Comparison of ENCODE assay signal across 8 mouse cellular contexts in the genomic region with DNA sequence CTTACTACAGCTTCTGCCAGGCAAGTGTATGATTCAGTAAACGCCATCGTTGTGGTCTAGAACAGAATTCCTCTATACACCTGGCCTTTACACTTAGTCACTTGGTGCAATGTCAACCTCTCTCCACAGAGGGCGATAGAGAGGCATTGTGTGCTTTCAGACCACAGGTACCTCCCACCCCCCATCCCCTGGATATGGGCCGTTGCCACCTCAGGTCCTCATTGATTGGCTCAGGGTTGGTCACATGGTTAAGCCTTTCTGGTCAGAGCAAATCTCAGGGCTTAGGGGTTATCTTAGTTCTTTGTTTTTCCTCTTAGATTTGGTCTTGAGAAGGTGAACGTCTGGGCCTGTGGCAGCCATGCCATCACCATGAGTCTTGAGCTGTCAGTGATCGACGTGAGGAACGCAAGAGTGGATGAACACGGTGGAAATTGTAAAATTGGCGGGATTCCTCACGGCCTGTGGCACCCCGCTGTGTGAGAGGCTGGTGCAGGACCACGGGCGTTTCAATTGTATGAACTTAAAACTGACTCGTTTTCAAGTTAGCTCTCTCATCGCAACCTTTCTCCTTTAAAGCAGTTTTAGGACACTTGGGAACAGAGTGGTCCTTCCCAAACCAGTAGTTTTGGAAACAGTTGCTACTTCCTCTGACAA. TPM values are rescaled to one million over a fixed set of nuclear protein-coding genes. Genes with fewer than 3 reads are reported as not detected.
DNase-seq lines count a peak whose midpoint lies in the region; ATAC-seq lines count a peak whose summit lies in the region.

No protein-coding gene starts in this region.

- no peaks in the 10 kb centered on the region for H3K27me3 ChIP-seq in hindbrain, embryonic 14.5 days (ENCODE audit: control insufficient read depth, insufficient read depth, low read length)
- H3K27me3 ChIP-seq in lung, embryonic 15.5 days: peaks cover 15% of the 10 kb centered on the region; the same call in 1 of the 2 replicates

- no peaks in the 10 kb centered on the region for H3K4me1 ChIP-seq in hindbrain, embryonic 14.5 days (replicated peaks; ENCODE audit: control insufficient read depth, insufficient read depth, low read length)
- no peaks in the 10 kb centered on the region for H3K4me1 ChIP-seq in lung, embryonic 15.5 days

- H3K9me3 ChIP-seq in hindbrain, embryonic 14.5 days (ENCODE audit: control insufficient read depth, low read length): no peaks in the 10 kb centered on the region
- H3K9me3 ChIP-seq in lung, embryonic 15.5 days: no peaks in the 10 kb centered on the region

- DNase-seq in kidney, adult 9 months: peak; percentile 34
- no peak for DNase-seq in kidney, adult 18-20 months
- peak; percentile 57 for DNase-seq in hindbrain, embryonic 14.5 days (ENCODE audit: low spot score)
- DNase-seq in retina, embryonic 14.5 days (ENCODE audit: low spot score): peak; percentile 76
- no peak for DNase-seq in right cerebral cortex, adult 2 months (ENCODE audit: low spot score in 2 of 2)

- ATAC-seq in common myeloid progenitor, adult 5-6 weeks (replicated peaks; ENCODE audit: low read depth, poor library complexity, severe bottlenecking): 0 out of 2 replicates have a peak, but pooled peaks have one; percentile 8
- ATAC-seq in hindbrain, embryonic 14.5 days (ENCODE audit: low FRiP score): no peak
- ATAC-seq in lung, embryonic 15.5 days (ENCODE audit: borderline replicate concordance, extremely low read depth, low FRiP score, low TSS enrichment): peak; percentile 51; the same call in 1 of the 2 replicates
- ATAC-seq in inflammation-experienced regulatory T-cells, adult 6 months: no peak

- no peak overlapping the region for H3K27ac ChIP-seq in hindbrain, embryonic 14.5 days
- no peak overlapping the region for H3K27ac ChIP-seq in lung, embryonic 15.5 days

- WGBS in hindbrain, embryonic 14.5 days: 11% methylated on average over 16 of the region's 16 CpGs
- WGBS in lung, embryonic 15.5 days: 15% methylated on average over 16 of the region's 16 CpGs

- no peak overlapping the region for H3K9ac ChIP-seq in hindbrain, embryonic 14.5 days
- H3K9ac ChIP-seq in lung, embryonic 15.5 days: no peak overlapping the region

- H3K36me3 ChIP-seq in hindbrain, embryonic 14.5 days (replicated peaks; ENCODE audit: control insufficient read depth, insufficient read depth): no peaks in the 10 kb centered on the region
- H3K36me3 ChIP-seq in lung, embryonic 15.5 days: no peaks in the 10 kb centered on the region

- peak overlapping the region; percentile 31; the same call in 1 of the 2 replicates for H3K4me2 ChIP-seq in hindbrain, embryonic 14.5 days (replicated peaks)
- H3K4me2 ChIP-seq in lung, embryonic 15.5 days: 0 out of 2 replicates have a peak overlapping the region, but pooled peaks have one; percentile 11

- no peak overlapping the region for H3K4me3 ChIP-seq in hindbrain, embryonic 14.5 days (replicated peaks; ENCODE audit: low read length)
- no peak overlapping the region for H3K4me3 ChIP-seq in lung, embryonic 15.5 days

RNA-seq across cellular contexts. Expression of a gene that starts 22.3 kb away (rescaled TPM):
- 2.2 and 3.3 TPM in 2 replicates for total RNA-seq in common myeloid progenitor, adult 5-6 weeks (2017)
- 11.7 and 12.5 TPM in 2 replicates for polyA plus RNA-seq in hindbrain, embryonic 14.5 days (2014; fragmentation: Nextera tagmentation; extraction: Ambion mirVana)
- polyA plus RNA-seq in lung, embryonic 15.5 days (2015; fragmentation: Nextera tagmentation; extraction: Ambion mirVana): 6.8 and 7.8 TPM in 2 replicates
- polyA plus RNA-seq in inflammation-experienced regulatory T-cells, adult 6 months (2017; shearing (Covaris generic)): 1 to 10 TPM in 1 of 3 experiments, under 1 TPM in 2; 0.47 to 2.0 (median 0.48) TPM

RNA-seq across cellular contexts. Expression of a gene that starts 22.4 kb away (rescaled TPM):
- total RNA-seq in common myeloid progenitor, adult 5-6 weeks (2017): 38.1 and 38.8 TPM in 2 replicates
- polyA plus RNA-seq in hindbrain, embryonic 14.5 days (2014; fragmentation: Nextera tagmentation; extraction: Ambion mirVana): 58.7 and 60.1 TPM in 2 replicates
- 91.7 and 91.9 TPM in 2 replicates for polyA plus RNA-seq in lung, embryonic 15.5 days (2015; fragmentation: Nextera tagmentation; extraction: Ambion mirVana)
- 100 to 1,000 TPM in 2 of 3 experiments, 10 to 100 TPM in 1; 81.9 to 112 (median 110) TPM for polyA plus RNA-seq in inflammation-experienced regulatory T-cells, adult 6 months (2017; shearing (Covaris generic))

RNA-seq across cellular contexts. Expression of a gene that starts 22.6 kb away (rescaled TPM):
- 68.1 and 68.7 TPM in 2 replicates for total RNA-seq in common myeloid progenitor, adult 5-6 weeks (2017)
- polyA plus RNA-seq in hindbrain, embryonic 14.5 days (2014; fragmentation: Nextera tagmentation; extraction: Ambion mirVana): 23.7 and 26.3 TPM in 2 replicates
- polyA plus RNA-seq in lung, embryonic 15.5 days (2015; fragmentation: Nextera tagmentation; extraction: Ambion mirVana): 16.7 and 19.5 TPM in 2 replicates
- polyA plus RNA-seq in inflammation-experienced regulatory T-cells, adult 6 months (2017; shearing (Covaris generic)): 10 to 100 TPM; 20.2 to 22.3 (median 20.2) TPM

RNA-seq across cellular contexts. Expression of a gene that starts 28.8 kb away (rescaled TPM):
- total RNA-seq in common myeloid progenitor, adult 5-6 weeks (2017): 5.1 and 5.7 TPM in 2 replicates
- polyA plus RNA-seq in hindbrain, embryonic 14.5 days (2014; fragmentation: Nextera tagmentation; extraction: Ambion mirVana): 0.87 and 1.4 TPM in 2 replicates
- 0.26 and 0.35 TPM in 2 replicates for polyA plus RNA-seq in lung, embryonic 15.5 days (2015; fragmentation: Nextera tagmentation; extraction: Ambion mirVana)
- not detected for polyA plus RNA-seq in inflammation-experienced regulatory T-cells, adult 6 months (2017; shearing (Covaris generic))

RNA-seq across cellular contexts. Expression of a gene that starts 45.9 kb away (rescaled TPM):
- 0.53 and 15.9 TPM in 2 replicates for total RNA-seq in common myeloid progenitor, adult 5-6 weeks (2017)
- polyA plus RNA-seq in hindbrain, embryonic 14.5 days (2014; fragmentation: Nextera tagmentation; extraction: Ambion mirVana): 4.7 and 5.4 TPM in 2 replicates
- polyA plus RNA-seq in lung, embryonic 15.5 days (2015; fragmentation: Nextera tagmentation; extraction: Ambion mirVana): 9.3 and 10.0 TPM in 2 replicates
- 1 to 10 TPM; 1.7 to 2.1 (median 1.8) TPM for polyA plus RNA-seq in inflammation-experienced regulatory T-cells, adult 6 months (2017; shearing (Covaris generic))

Comparison
In these comparisons a context has a peak if more than half of its experiments do, and no peak if none do; other contexts are left out.
1. DNase-seq: peak in kidney, adult 9 months (single experiment), hindbrain, embryonic 14.5 days (single experiment) and retina, embryonic 14.5 days (single experiment); none in kidney, adult 18-20 months (single experiment) and right cerebral cortex, adult 2 months (0 of 2).
2. ATAC-seq: peak in common myeloid progenitor, adult 5-6 weeks (single experiment) and lung, embryonic 15.5 days (single experiment); none in hindbrain, embryonic 14.5 days (single experiment) and inflammation-experienced regulatory T-cells, adult 6 months (single experiment).